Mouse (Mus musculus): ENCODE results near the gene Alg9. TPM values are rescaled to one million over a fixed set of nuclear protein-coding genes. Genes with fewer than 3 reads are reported as not detected.

Alg9 gene
- polyA plus RNA-seq, 1 experiment from 2014 or later, result 44.2 TPM

GRCm38 (mm10) chr9:50800985-50801384 is 26.2 kb downstream of the Alg9 start:
- WGBS, result 59% methylated on average over 2 of the region's 2 CpGs
- Histone ChIP-seq H3K27ac (ENCODE audit: low read depth, low read length) (no peak overlapping the region), H3K9ac (ENCODE audit: low read depth, low read length) (no peak overlapping the region), H3K4me2 (replicated peaks; ENCODE audit: low read depth, low read length) (no peak overlapping the region), H3K4me3 (ENCODE audit: low read length) (no peak overlapping the region), H3K4me1 (ENCODE audit: control insufficient read depth, insufficient read depth, low read length) (no peaks in the 10 kb centered on the region), H3K27me3 (ENCODE audit: control insufficient read depth, insufficient read depth, low read length) (no peaks in the 10 kb centered on the region), H3K9me3 (ENCODE audit: control insufficient read depth, low read length) (no peaks in the 10 kb centered on the region), H3K36me3 (ENCODE audit: control insufficient read depth, insufficient read depth, low read length) (peaks cover 41% of the 10 kb centered on the region)
- ATAC-seq (ENCODE audit: low FRiP score, low TSS enrichment), result no peak; the same call in 1 of the 2 replicates

- H3K9me3 ChIP-seq (ENCODE audit: control insufficient read depth, low read length), result no peaks in the 10 kb centered on the region
- H3K27ac ChIP-seq (ENCODE audit: low read depth, low read length), result no peak overlapping the region
- H3K4me2 ChIP-seq (replicated peaks; ENCODE audit: low read depth, low read length), result no peak overlapping the region
- H3K4me3 ChIP-seq (ENCODE audit: low read length), result no peak overlapping the region
- WGBS, result 93% methylated on average over 7 of the region's 7 CpGs
- peaks cover 56% of the 10 kb centered on the region for H3K36me3 ChIP-seq (ENCODE audit: control insufficient read depth, insufficient read depth, low read length)
- no peak for ATAC-seq (ENCODE audit: low FRiP score, low TSS enrichment)
- H3K27me3 ChIP-seq (ENCODE audit: control insufficient read depth, insufficient read depth, low read length), result no peaks in the 10 kb centered on the region
- no peaks in the 10 kb centered on the region for H3K4me1 ChIP-seq (ENCODE audit: control insufficient read depth, insufficient read depth, low read length)
- H3K9ac ChIP-seq (ENCODE audit: low read depth, low read length), result no peak overlapping the region
Observed at GRCm38 (mm10) chr9:50803055-50803671, 28.3 kb downstream of the Alg9 start.

GRCm38 (mm10) chr9:50808471-50808870 is 33.7 kb downstream of the Alg9 start:
- ATAC-seq (ENCODE audit: low FRiP score, low TSS enrichment), result no peak
- Histone ChIP-seq H3K36me3 (ENCODE audit: control insufficient read depth, insufficient read depth, low read length) (peaks cover 57% of the 10 kb centered on the region), H3K4me1 (ENCODE audit: control insufficient read depth, insufficient read depth, low read length) (no peaks in the 10 kb centered on the region), H3K4me3 (ENCODE audit: low read length) (no peak overlapping the region), H3K9ac (ENCODE audit: low read depth, low read length) (no peak overlapping the region), H3K27me3 (ENCODE audit: control insufficient read depth, insufficient read depth, low read length) (no peaks in the 10 kb centered on the region), H3K4me2 (replicated peaks; ENCODE audit: low read depth, low read length) (no peak overlapping the region), H3K27ac (ENCODE audit: low read depth, low read length) (no peak overlapping the region), H3K9me3 (ENCODE audit: control insufficient read depth, low read length) (no peaks in the 10 kb centered on the region)
- WGBS, result 78% methylated on average over 6 of the region's 6 CpGs

DNA sequence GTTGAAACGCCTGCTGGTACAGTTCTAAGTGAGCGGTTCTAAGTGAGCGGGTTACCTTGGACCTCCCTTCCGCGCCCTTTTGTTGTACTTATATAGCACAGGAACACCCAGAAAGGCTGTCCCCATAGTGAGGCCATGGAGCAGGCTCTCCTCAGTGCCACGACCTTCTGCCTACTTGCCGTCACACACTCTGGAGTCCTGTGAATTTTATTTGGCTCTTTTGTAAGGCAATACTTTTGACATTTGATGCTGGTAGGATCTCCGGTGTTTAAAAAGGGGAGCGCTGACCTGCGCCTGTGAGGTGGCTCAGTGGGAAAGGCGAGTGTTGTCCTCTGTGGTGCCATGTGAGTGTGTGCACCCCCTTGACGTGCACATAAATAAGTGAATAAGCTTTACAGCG is 34.3 kb downstream of the Alg9 start:
- H3K27ac ChIP-seq (ENCODE audit: low read depth, low read length), result no peak overlapping the region
- ATAC-seq (ENCODE audit: low FRiP score, low TSS enrichment), result no peak
- H3K27me3 ChIP-seq (ENCODE audit: control insufficient read depth, insufficient read depth, low read length), result no peaks in the 10 kb centered on the region
- no peak overlapping the region for H3K4me3 ChIP-seq (ENCODE audit: low read length)
- 65% methylated on average over 13 of the region's 13 CpGs for WGBS
- no peak overlapping the region for H3K4me2 ChIP-seq (replicated peaks; ENCODE audit: low read depth, low read length)
- H3K9ac ChIP-seq (ENCODE audit: low read depth, low read length), result no peak overlapping the region
- no peaks in the 10 kb centered on the region for H3K4me1 ChIP-seq (ENCODE audit: control insufficient read depth, insufficient read depth, low read length)
- H3K9me3 ChIP-seq (ENCODE audit: control insufficient read depth, low read length), result no peaks in the 10 kb centered on the region
- H3K36me3 ChIP-seq (ENCODE audit: control insufficient read depth, insufficient read depth, low read length), result peaks cover 56% of the 10 kb centered on the region

DNA sequence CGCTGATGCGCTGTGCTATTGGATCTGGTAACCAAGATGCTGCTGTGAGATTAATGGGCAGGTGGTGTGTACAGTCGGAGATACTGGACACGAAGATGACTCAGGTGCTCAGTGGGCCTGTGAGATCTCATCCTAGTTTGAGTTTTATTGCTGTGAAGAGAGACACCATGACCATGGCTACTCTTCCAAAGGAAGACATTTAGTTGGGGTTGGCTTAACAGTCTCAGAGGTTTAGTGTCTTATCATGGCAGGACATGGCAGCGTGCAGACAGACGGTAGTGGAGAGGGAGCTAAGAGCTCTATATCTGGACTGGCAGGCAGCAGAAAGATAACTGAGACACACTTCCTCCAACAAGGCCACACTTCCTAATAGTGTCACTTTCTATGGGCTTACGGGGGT is 36.4 kb downstream of the Alg9 start:
- H3K4me3 ChIP-seq (ENCODE audit: low read length), result no peak overlapping the region
- 92% methylated on average over 7 of the region's 7 CpGs for WGBS
- H3K4me2 ChIP-seq (replicated peaks; ENCODE audit: low read depth, low read length), result no peak overlapping the region
- no peak overlapping the region for H3K27ac ChIP-seq (ENCODE audit: low read depth, low read length)
- no peak overlapping the region for H3K9ac ChIP-seq (ENCODE audit: low read depth, low read length)
- no peaks in the 10 kb centered on the region for H3K4me1 ChIP-seq (ENCODE audit: control insufficient read depth, insufficient read depth, low read length)
- peaks cover 47% of the 10 kb centered on the region for H3K36me3 ChIP-seq (ENCODE audit: control insufficient read depth, insufficient read depth, low read length)
- no peaks in the 10 kb centered on the region for H3K27me3 ChIP-seq (ENCODE audit: control insufficient read depth, insufficient read depth, low read length)
- no peaks in the 10 kb centered on the region for H3K9me3 ChIP-seq (ENCODE audit: control insufficient read depth, low read length)
- no peak for ATAC-seq (ENCODE audit: low FRiP score, low TSS enrichment)

DNA sequence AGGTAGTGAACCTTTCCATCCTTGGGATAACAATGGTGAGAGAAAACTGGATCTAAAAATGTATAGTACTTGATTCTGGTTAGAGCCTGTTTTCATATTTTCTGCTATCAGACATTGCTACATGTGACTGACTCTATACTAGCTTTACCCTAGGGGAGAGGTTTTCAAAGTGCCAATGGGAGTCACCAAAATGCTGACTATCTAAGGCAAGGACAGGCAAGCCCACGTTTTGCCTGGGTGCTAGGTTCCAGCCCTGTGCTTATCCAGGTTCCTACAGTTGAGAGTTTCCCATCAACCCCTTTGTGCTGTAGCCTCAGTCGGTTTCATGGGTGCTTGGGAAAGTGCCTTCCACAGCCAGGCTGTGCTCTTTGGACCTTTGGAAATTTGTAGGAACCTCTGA is 36.9 kb downstream of the Alg9 start:
- no peak overlapping the region for H3K9ac ChIP-seq (ENCODE audit: low read depth, low read length)
- H3K4me2 ChIP-seq (replicated peaks; ENCODE audit: low read depth, low read length), result no peak overlapping the region
- no peaks in the 10 kb centered on the region for H3K4me1 ChIP-seq (ENCODE audit: control insufficient read depth, insufficient read depth, low read length)
- no peak for ATAC-seq (ENCODE audit: low FRiP score, low TSS enrichment)
- no peaks in the 10 kb centered on the region for H3K9me3 ChIP-seq (ENCODE audit: control insufficient read depth, low read length)
- peaks cover 44% of the 10 kb centered on the region for H3K36me3 ChIP-seq (ENCODE audit: control insufficient read depth, insufficient read depth, low read length)
- 84% methylated on average over 2 of the region's 2 CpGs for WGBS
- H3K4me3 ChIP-seq (ENCODE audit: low read length), result no peak overlapping the region
- H3K27me3 ChIP-seq (ENCODE audit: control insufficient read depth, insufficient read depth, low read length), result no peaks in the 10 kb centered on the region
- no peak overlapping the region for H3K27ac ChIP-seq (ENCODE audit: low read depth, low read length)

- no peak for ATAC-seq (ENCODE audit: low FRiP score, low TSS enrichment)
- Histone ChIP-seq H3K27me3 (ENCODE audit: control insufficient read depth, insufficient read depth, low read length) (no peaks in the 10 kb centered on the region), H3K4me1 (ENCODE audit: control insufficient read depth, insufficient read depth, low read length) (no peaks in the 10 kb centered on the region), H3K9ac (ENCODE audit: low read depth, low read length) (no peak overlapping the region), H3K4me3 (ENCODE audit: low read length) (no peak overlapping the region), H3K4me2 (replicated peaks; ENCODE audit: low read depth, low read length) (no peak overlapping the region), H3K36me3 (ENCODE audit: control insufficient read depth, insufficient read depth, low read length) (peaks cover 31% of the 10 kb centered on the region), H3K27ac (ENCODE audit: low read depth, low read length) (no peak overlapping the region), H3K9me3 (ENCODE audit: control insufficient read depth, low read length) (no peaks in the 10 kb centered on the region)
- 92% methylated on average over 5 of the region's 5 CpGs for WGBS
Observed at GRCm38 (mm10) chr9:50813796-50814195, 39.0 kb downstream of the Alg9 start.

GRCm38 (mm10) chr9:50815666-50816065 is 40.8 kb downstream of the Alg9 start:
- Histone ChIP-seq H3K27ac (ENCODE audit: low read depth, low read length) (no peak overlapping the region), H3K4me1 (ENCODE audit: control insufficient read depth, insufficient read depth, low read length) (no peaks in the 10 kb centered on the region), H3K36me3 (ENCODE audit: control insufficient read depth, insufficient read depth, low read length) (peaks cover 33% of the 10 kb centered on the region), H3K4me2 (replicated peaks; ENCODE audit: low read depth, low read length) (no peak overlapping the region), H3K9me3 (ENCODE audit: control insufficient read depth, low read length) (no peaks in the 10 kb centered on the region), H3K27me3 (ENCODE audit: control insufficient read depth, insufficient read depth, low read length) (no peaks in the 10 kb centered on the region), H3K4me3 (ENCODE audit: low read length) (no peak overlapping the region), H3K9ac (ENCODE audit: low read depth, low read length) (no peak overlapping the region)
- ATAC-seq (ENCODE audit: low FRiP score, low TSS enrichment), result no peak
- 97% methylated on average over 4 of the region's 4 CpGs for WGBS

DNA sequence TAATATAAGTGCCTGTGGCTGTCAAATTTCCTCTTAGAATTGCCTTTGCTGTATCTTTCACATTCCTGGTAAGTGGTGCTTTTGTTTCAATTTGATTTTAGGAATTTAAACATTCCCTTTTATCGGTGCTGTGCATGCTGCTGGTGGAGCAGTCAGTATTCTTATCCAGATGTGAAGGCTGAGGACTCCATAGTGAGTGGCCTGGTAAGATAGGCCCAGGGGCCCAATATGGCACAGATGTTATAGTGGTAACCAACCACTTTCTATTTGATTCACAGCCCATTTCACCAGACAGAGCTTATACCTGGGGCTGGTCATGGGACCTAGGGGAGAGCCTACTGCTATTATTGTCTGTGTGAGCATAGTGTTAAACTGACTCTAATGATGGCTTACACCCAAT is 41.7 kb downstream of the Alg9 start:
- 95% methylated on average over 1 of the region's 1 CpGs for WGBS
- Histone ChIP-seq H3K27ac (ENCODE audit: low read depth, low read length) (no peak overlapping the region), H3K9ac (ENCODE audit: low read depth, low read length) (no peak overlapping the region), H3K27me3 (ENCODE audit: control insufficient read depth, insufficient read depth, low read length) (no peaks in the 10 kb centered on the region), H3K4me2 (replicated peaks; ENCODE audit: low read depth, low read length) (no peak overlapping the region), H3K36me3 (ENCODE audit: control insufficient read depth, insufficient read depth, low read length) (peaks cover 28% of the 10 kb centered on the region; the same call in 1 of the 2 replicates), H3K4me1 (ENCODE audit: control insufficient read depth, insufficient read depth, low read length) (no peaks in the 10 kb centered on the region), H3K4me3 (ENCODE audit: low read length) (no peak overlapping the region), H3K9me3 (ENCODE audit: control insufficient read depth, low read length) (no peaks in the 10 kb centered on the region)
- ATAC-seq (ENCODE audit: low FRiP score, low TSS enrichment), result no peak

Data from kidney, embryonic 14.5 days (tissue).